Mouse (Mus musculus): ENCODE measurements at regions not wholly inside any gene's neighbourhood (a gene's known extent, or its start where the extent isn't known, plus 50 kb on each side); places are given as distances from the start of the nearest gene placed in this dataset.
A peak's percentile ranks its signal among the peaks of the same experiment; 100 is the strongest.

DNA sequence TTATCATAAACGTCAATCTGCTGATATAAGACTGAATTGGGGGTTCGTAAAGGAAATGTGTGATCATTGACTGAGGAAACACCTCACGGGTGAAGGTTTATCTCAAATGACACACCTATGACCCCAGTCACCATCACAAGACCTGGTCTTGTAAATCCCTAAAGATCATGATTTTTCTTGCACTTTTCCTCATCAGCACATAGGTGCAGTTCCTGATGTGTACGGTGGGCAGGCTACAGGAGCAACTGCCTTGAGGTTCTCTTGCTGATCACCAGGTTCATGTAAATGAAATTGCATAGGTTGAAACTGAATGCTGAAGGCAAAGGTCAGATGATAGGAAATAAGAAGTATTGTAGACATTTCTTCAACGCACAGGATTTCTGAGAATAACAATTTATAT lies 277.1 kb downstream of the Rnf152 start:
- H3K4me1 ChIP-seq (ENCODE audit: control insufficient read depth, insufficient read depth, low read length): no peaks in the 10 kb centered on the region
- H3K9ac ChIP-seq (replicated peaks; ENCODE audit: low read length): no peak overlapping the region
- H3K36me3 ChIP-seq (ENCODE audit: control insufficient read depth, insufficient read depth, low read length): no peaks in the 10 kb centered on the region
- no peak overlapping the region for H3K4me3 ChIP-seq (replicated peaks; ENCODE audit: low read depth, low read length)
- ATAC-seq (ENCODE audit: low FRiP score, low TSS enrichment) (no peak), DNase-seq (no peak)
- 96% methylated on average over 5 of the region's 5 CpGs for WGBS
- no peaks in the 10 kb centered on the region for H3K27me3 ChIP-seq (ENCODE audit: control insufficient read depth, insufficient read depth, low read length)
- H3K9me3 ChIP-seq (ENCODE audit: control insufficient read depth, low read length): no peaks in the 10 kb centered on the region
- H3K4me2 ChIP-seq (ENCODE audit: low read length): no peak overlapping the region
- no peak overlapping the region for H3K27ac ChIP-seq (replicated peaks; ENCODE audit: low read depth, low read length)

- Histone ChIP-seq H3K4me1 (ENCODE audit: control insufficient read depth, insufficient read depth, low read length) (no peaks in the 10 kb centered on the region), H3K4me3 (replicated peaks; ENCODE audit: low read depth, low read length) (no peak overlapping the region), H3K9ac (replicated peaks; ENCODE audit: low read length) (no peak overlapping the region), H3K27ac (replicated peaks; ENCODE audit: low read depth, low read length) (no peak overlapping the region), H3K27me3 (ENCODE audit: control insufficient read depth, insufficient read depth, low read length) (no peaks in the 10 kb centered on the region), H3K36me3 (ENCODE audit: control insufficient read depth, insufficient read depth, low read length) (no peaks in the 10 kb centered on the region), H3K4me2 (ENCODE audit: low read length) (no peak overlapping the region), H3K9me3 (ENCODE audit: control insufficient read depth, low read length) (no peaks in the 10 kb centered on the region)
- DNase-seq (no peak), ATAC-seq (ENCODE audit: low FRiP score, low TSS enrichment) (no peak)
- 90% methylated on average over 3 of the region's 3 CpGs for WGBS
Measured at GRCm38 (mm10) chr1:105075728-105076127, 280.8 kb downstream of the Rnf152 start.

DNA sequence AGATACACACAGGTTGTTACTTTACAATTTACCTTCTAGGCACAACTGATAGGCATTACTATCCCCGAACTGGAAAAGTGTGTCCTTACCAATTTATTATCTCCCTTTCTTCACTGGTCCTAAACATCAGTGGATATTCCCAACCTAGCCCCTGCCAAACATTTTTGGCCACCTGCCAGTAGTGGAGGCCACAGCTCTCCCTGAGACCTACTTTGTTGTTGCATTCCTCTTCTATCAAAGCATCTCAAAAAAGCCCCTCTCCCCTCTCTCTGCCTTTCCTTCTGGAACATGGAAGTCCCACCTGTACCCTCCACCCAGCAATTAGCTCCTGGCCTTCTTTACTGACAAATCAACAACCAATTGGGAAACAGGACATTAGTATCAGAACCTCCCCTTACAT lies 282.2 kb downstream of the Rnf152 start:
- H3K4me3 ChIP-seq (replicated peaks; ENCODE audit: low read depth, low read length): no peak overlapping the region
- no peak overlapping the region for H3K27ac ChIP-seq (replicated peaks; ENCODE audit: low read depth, low read length)
- no peak for DNase-seq
- no peaks in the 10 kb centered on the region for H3K36me3 ChIP-seq (ENCODE audit: control insufficient read depth, insufficient read depth, low read length)
- ATAC-seq (ENCODE audit: low FRiP score, low TSS enrichment): no peak
- no peaks in the 10 kb centered on the region for H3K9me3 ChIP-seq (ENCODE audit: control insufficient read depth, low read length)
- H3K4me1 ChIP-seq (ENCODE audit: control insufficient read depth, insufficient read depth, low read length): no peaks in the 10 kb centered on the region
- H3K27me3 ChIP-seq (ENCODE audit: control insufficient read depth, insufficient read depth, low read length): no peaks in the 10 kb centered on the region
- no peak overlapping the region for H3K9ac ChIP-seq (replicated peaks; ENCODE audit: low read length)
- 94% methylated on average over 1 of the region's 1 CpGs for WGBS
- H3K4me2 ChIP-seq (ENCODE audit: low read length): no peak overlapping the region

DNA sequence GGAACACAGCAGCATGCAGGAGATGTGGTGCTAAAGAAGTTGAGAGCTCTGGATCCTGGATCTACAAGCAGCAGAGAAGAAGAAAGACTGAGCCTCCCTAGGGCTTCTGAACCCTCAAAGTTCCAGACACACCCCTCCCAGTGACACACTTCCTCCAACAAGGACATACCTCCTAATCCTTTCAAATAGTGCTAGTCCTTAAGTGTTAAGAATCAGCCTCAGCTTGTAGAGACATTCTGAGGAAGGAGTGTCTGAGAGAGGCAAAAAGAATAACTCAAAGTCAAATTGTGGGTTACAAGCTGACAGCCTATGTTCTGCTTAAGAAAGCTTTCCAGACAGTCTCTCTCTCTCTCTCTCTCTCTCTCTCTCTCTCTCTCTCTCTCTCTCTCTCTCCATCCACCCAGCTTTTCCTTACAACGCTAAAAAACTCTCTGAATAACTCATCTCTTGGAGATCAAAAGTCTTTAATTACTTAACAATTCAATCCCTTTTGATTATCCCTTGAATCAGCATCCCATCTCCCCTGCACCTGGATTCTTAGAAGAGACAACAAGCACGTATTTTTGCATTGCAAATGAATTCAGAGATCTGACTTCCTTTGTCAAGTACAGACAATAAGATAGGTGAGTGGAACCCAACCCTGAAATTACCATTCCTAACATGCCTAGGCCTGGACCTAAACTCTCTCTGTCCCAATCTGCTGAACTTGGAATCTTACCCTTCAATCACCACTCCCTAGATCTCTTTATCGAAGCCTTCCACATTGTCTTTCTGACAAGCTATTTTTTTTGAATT lies 285.7 kb downstream of the Rnf152 start:
- DNase-seq (no peak), ATAC-seq (ENCODE audit: low FRiP score, low TSS enrichment) (no peak)
- no peak overlapping the region for H3K4me3 ChIP-seq (replicated peaks; ENCODE audit: low read depth, low read length)
- H3K9me3 ChIP-seq (ENCODE audit: control insufficient read depth, low read length): no peaks in the 10 kb centered on the region
- WGBS: 51% methylated on average over 3 of the region's 3 CpGs
- H3K9ac ChIP-seq (replicated peaks; ENCODE audit: low read length): no peak overlapping the region
- no peaks in the 10 kb centered on the region for H3K4me1 ChIP-seq (ENCODE audit: control insufficient read depth, insufficient read depth, low read length)
- no peaks in the 10 kb centered on the region for H3K27me3 ChIP-seq (ENCODE audit: control insufficient read depth, insufficient read depth, low read length)
- no peaks in the 10 kb centered on the region for H3K36me3 ChIP-seq (ENCODE audit: control insufficient read depth, insufficient read depth, low read length)
- no peak overlapping the region for H3K4me2 ChIP-seq (ENCODE audit: low read length)
- no peak overlapping the region for H3K27ac ChIP-seq (replicated peaks; ENCODE audit: low read depth, low read length)

- WGBS: 78% methylated on average over 4 of the region's 4 CpGs
- Histone ChIP-seq H3K4me1 (ENCODE audit: control insufficient read depth, insufficient read depth, low read length) (no peaks in the 10 kb centered on the region), H3K9me3 (ENCODE audit: control insufficient read depth, low read length) (no peaks in the 10 kb centered on the region), H3K36me3 (ENCODE audit: control insufficient read depth, insufficient read depth, low read length) (no peaks in the 10 kb centered on the region), H3K9ac (replicated peaks; ENCODE audit: low read length) (no peak overlapping the region), H3K4me3 (replicated peaks; ENCODE audit: low read depth, low read length) (no peak overlapping the region), H3K27ac (replicated peaks; ENCODE audit: low read depth, low read length) (no peak overlapping the region), H3K27me3 (ENCODE audit: control insufficient read depth, insufficient read depth, low read length) (no peaks in the 10 kb centered on the region), H3K4me2 (ENCODE audit: low read length) (no peak overlapping the region)
- ATAC-seq (ENCODE audit: low FRiP score, low TSS enrichment): no peak
- DNase-seq: no peak
Measured at GRCm38 (mm10) chr1:105067902-105068301, 288.6 kb downstream of the Rnf152 start.

DNA sequence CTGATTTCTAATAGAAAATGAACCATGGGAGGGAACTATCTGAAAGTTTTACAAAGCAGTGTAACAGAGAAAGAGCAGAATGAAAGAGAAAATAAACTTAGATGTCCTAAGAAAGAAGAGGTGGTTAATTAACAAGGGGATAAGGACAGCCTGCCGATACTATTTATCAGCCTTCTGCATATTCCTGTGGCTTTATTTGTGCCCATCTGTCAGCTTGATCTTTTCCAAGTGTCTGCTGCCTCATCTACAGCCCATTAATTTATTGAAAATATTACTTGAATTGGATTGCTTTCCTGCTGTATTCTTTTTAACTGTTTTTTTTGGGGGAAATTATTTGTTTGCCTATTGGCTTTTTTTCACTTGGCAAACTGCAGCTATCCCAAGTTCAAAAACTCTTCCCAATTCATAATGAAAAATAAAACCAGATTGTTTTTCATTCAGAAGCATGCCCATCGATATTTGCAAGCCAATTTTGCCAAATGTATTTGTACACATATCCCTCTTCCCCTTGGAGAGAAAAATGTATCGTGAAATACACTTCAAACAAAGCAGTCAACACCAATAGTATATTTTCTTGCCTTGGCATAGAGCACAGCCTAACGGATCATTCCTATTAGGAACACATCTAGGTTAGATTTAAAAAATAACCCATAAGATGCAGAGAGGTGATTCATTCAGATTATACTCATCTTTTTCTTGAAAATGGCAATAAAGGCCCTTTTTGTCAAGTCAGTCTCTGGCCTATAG lies 289.3 kb downstream of the Rnf152 start:
- Histone ChIP-seq H3K4me3 (replicated peaks; ENCODE audit: low read depth, low read length) (no peak overlapping the region), H3K9ac (replicated peaks; ENCODE audit: low read length) (no peak overlapping the region), H3K9me3 (ENCODE audit: control insufficient read depth, low read length) (no peaks in the 10 kb centered on the region), H3K4me2 (ENCODE audit: low read length) (no peak overlapping the region), H3K36me3 (ENCODE audit: control insufficient read depth, insufficient read depth, low read length) (no peaks in the 10 kb centered on the region), H3K4me1 (ENCODE audit: control insufficient read depth, insufficient read depth, low read length) (no peaks in the 10 kb centered on the region), H3K27ac (replicated peaks; ENCODE audit: low read depth, low read length) (no peak overlapping the region), H3K27me3 (ENCODE audit: control insufficient read depth, insufficient read depth, low read length) (no peaks in the 10 kb centered on the region)
- ATAC-seq (ENCODE audit: low FRiP score, low TSS enrichment) (no peak), DNase-seq (no peak)
- 79% methylated on average over 4 of the region's 4 CpGs for WGBS

- Histone ChIP-seq H3K27ac (replicated peaks; ENCODE audit: low read depth, low read length) (no peak overlapping the region), H3K9ac (replicated peaks; ENCODE audit: low read length) (no peak overlapping the region), H3K4me2 (ENCODE audit: low read length) (no peak overlapping the region), H3K9me3 (ENCODE audit: control insufficient read depth, low read length) (no peaks in the 10 kb centered on the region), H3K4me3 (replicated peaks; ENCODE audit: low read depth, low read length) (no peak overlapping the region), H3K4me1 (ENCODE audit: control insufficient read depth, insufficient read depth, low read length) (no peaks in the 10 kb centered on the region), H3K27me3 (ENCODE audit: control insufficient read depth, insufficient read depth, low read length) (no peaks in the 10 kb centered on the region), H3K36me3 (ENCODE audit: control insufficient read depth, insufficient read depth, low read length) (no peaks in the 10 kb centered on the region)
- 58% methylated on average over 10 of the region's 10 CpGs for WGBS
- ATAC-seq (ENCODE audit: low FRiP score, low TSS enrichment) (peak; percentile 53; the same call in 1 of the 2 replicates), DNase-seq (peak; percentile 40)
Measured at GRCm38 (mm10) chr1:105050584-105051363, 282.4 kb downstream of the Cdh20 start.
